Mouse (Mus musculus): ENCODE data around the gene Prlr.

Gene Prlr

DNA sequence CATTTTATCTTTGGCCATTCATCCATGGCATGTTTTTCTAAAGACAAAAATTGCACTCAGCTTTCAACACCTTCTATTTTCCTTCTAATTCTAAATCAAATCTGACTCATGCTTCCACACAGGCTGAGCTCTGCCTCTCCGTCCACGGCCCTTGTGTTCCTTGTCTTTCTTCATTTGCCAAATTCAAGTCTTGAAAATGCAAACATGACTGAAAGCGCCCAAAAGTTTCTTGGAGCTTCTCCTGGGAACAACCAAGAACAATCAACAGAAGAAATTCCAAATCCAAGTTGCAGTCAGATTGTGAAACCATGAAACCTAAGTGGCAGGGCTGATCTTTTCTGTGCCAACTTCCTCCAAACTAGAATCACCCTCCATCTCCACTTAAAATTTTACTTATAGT is 161.6 kb downstream of the Prlr start:
- no peak for DNase-seq

DNA sequence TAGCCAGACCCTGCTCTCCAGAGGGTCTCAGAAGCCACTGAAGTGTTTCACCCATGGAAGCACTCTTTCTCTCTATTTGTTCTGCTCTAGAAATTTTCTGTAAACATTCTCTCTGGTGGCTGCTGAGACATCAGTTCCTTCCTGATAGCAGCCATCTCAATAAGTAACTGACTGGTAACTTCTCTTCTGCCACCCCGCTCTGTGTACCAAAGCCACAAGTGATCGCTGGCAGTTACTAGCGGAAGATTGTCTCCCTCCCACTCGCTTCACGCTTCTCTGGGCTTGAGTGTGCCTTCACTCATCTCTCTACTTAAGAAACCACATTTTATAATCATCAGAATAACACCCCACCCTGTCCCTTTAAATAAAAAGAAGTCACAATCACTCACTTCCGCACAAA is 170.0 kb downstream of the Prlr start:
- DNase-seq: no peak

DNA sequence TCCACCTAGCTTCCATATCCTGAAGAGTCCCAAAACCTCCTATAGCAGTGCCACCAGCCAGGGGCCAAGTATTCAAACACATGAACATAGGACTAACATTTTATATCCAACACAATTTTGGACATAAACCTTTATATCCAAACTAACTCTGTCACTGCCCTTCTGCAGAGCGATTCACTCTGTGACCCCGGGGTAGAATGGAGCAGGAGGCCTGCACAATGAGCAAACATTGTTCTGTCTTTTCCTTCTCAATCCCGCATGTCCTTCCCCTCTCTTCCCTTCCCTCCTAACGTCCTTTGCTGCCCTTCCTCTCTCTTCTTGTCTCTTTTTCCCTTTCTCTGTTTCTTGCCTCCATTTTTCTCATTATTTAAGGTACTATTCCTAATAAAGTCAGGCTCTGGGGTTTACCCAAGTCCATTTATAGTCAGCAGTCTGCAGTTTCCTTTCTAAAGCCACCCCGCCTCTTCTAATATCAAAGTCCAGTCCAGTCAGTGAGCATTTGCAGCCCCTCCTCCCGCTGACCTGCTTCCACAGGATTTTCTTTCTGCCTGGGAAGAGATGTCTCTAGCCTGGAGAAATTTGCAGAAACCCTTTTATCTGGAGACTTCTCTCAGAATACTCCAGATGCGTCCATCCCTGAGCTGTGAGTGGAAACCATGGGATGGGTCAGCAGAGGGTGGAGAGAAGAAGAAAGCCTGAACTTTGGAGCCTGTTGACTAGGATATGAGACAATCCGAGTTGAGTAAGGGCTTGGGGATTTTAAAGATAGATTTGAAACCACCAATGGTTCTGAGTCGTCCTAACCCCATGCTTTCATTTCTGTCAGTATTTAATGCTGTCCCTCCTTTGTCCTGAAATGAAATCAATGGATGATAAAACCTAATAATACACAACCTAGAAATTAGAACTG is 181.3 kb downstream of the Prlr start, which contains the start of gene Agxt2:
Gene Agxt2 (plus strand): TSS at position 494 of the 910 bp plus-strand sequence.
- no peak for DNase-seq

DNA sequence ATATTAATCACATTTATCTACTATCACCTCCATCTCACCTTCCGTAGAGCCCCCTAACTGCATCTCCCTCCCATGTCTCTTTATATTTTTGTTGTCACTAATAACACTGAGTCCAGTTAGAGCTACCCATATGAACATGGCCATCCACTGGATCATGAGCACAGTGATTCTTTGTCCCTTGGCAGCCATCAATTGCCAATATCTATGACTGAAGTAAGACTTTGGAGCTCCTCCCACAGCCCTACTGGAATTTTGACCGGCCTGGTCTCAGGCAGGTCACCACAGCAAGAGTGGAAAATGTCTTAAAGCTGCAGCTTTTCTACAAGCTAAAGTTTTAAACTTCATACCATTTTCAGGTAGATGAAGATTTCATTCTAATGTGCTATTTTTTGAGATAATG is 189.3 kb downstream of the Prlr start:
- DNase-seq: no peak

DNA sequence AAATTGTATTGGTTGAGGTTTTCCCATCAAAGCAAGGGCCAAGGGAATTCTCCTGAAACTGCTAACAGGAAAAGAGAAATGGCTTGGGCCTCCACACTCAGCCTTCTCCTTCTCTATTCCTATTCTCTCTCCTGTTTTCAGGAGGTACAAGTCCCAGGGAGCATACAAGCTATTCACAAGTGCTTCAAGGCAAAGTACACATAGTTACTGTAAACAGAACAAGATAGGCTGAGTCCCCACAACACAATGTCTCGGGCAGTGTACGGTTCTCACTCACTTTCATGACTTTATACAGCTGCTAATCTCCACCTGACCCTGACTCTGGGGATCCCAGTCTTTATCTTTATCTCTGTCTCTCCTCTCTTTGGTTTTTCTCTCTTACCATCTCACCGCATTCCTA is 198.4 kb downstream of the Prlr start:
- DNase-seq: no peak

DNA sequence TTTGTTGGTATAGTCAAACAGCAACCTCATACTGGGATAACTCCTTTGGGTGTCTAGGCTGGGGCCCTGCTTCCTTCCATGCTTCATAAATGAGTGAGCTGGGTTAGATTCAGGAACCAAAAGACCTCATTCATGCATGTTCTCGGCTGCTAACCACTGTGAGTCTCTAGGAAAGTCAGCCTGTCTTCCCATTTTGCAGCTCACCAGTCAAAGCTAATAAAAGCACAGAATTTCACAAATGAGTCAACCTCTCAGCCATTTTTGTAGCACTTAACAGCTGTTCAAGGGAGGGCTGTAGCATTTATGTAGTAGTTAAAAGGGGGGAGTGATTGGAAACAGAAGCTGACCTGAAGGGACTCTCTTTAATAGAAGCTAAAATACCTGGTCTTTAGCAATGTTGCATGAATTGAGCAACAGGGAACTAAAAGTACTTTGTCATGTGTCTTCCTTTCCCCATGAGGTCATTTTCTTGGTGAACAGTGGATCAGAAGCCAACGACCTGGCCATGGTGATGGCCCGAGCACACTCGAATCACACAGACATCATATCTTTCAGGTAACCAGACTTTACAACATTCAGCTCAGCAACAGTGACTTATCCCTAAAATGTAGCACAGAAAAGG is 201.4 kb downstream of the Prlr start:
- DNase-seq: no peak

DNA sequence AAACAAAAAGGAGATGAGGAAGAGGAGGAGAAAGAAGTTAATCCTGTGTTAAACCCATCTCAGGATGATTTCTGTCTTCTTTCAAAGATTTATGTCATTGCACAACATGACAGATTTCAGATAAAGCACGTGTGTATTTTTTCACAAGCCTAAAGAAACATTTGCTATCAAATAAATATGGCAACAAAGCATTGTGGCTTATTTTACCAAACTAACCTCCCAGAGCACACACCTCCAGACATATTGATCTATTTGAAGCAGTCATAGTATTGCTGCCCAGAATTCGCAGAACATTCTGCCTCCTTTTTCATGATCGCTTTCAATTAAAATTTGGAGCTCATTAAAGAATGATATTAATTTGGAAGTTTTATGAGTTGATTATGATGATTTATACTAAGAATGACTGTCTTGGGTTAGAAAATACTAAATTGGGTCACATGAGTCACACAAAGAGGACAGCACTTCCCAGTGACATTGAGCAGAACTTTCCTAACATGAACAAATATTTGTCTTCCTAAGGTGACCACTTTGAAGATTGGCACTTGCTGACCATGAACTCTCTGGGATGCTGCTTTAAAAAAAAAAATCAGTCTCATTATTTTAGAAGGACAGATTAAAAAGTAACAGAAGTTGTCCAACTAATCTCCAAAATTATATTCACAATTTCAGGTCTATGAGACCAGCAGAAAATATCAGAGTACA is 202.9 kb downstream of the Prlr start:
- DNase-seq: no peak

DNA sequence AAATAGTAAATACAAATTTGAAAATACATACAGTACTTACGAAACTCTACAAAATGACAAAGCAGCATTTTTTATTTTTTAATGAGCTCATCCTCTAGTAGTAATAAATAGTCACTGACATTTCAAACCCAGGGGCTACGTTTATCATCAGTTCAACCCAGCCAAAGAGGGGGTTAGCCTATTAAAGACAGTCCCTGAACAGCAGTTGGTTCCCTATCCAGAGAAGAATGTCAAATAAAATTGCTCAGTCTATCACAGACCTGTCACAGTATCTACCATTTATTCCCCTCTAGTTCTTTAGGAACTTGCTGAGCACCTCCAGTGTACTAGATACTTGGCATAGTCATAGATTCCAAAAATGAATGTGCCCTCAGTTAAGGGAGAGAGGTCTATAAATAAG is 210.2 kb downstream of the Prlr start:
- DNase-seq: no peak

All from thymus, postnatal 4 days (tissue).